8 mouse cellular contexts compared by ENCODE assay signal in the genomic region with DNA sequence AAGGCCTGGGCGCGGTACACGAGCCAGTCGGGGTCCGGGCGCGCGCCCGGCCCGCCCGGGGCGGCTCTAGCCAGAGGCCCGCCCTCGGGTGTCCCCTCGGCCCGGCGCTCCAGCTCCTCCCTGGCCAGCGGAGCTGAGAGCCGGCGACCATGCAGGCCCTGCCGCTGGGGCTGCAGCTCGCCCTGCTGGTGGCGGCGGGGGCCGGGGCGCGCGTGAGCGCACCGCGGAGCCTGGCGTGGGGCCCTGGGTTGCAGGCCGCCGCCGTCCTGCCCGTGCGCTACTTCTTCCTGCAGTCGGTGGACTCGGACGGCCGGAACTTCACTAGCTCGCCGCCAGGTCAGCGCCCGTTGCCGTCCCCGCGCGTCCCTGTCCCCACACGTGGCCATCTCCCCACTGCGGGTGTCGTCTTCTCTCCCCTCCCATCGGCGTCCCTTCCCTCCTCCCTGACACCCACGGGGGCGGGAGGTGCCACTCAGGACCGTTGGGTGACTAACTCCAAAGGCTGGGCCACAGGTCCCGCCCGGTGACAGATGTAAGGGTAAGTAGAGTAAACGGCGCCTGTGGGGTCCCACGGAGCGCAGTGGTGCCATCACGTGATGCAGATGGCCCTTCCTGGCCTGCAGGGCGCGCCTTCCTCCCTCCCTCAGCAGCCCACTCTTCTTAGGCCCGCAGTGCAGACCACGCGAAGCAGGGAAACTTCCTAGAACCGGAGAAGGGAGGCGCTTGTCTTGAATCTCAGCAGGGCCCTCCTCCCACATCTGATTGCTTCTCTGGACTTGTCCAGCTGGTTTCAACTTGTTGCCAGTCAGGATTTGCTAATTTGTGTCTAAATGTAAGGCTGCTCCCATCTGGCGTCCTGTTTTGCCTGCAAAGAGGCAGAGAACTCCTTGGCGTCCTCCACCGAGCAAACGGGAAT. TPM values are rescaled to one million over a fixed set of nuclear protein-coding genes. Genes with fewer than 3 reads are reported as not detected.
DNase-seq lines count a peak whose midpoint lies in the region; ATAC-seq and TF ChIP-seq lines count a peak whose summit lies in the region.

A gene (plus strand): TSS at position 75 of the 916 bp plus-strand sequence.

- ATAC-seq in forebrain, embryonic 14.5 days, result peak; percentile 96
- peak; percentile 78 for ATAC-seq in liver, embryonic 16.5 days (ENCODE audit: low read depth)
- peak; percentile 97 for ATAC-seq in neural tube, embryonic 12.5 days (ENCODE audit: low FRiP score, low read depth)

- H3K4me2 ChIP-seq in forebrain, embryonic 14.5 days (ENCODE audit: low read length), result peak within 1 kb of the TSS; percentile 97
- H3K4me2 ChIP-seq in liver, embryonic 16.5 days (ENCODE audit: low read depth, low read length), result peak within 1 kb of the TSS; percentile 63
- H3K4me2 ChIP-seq in neural tube, embryonic 12.5 days (replicated peaks), result peak within 1 kb of the TSS; percentile 95

- H3K27ac ChIP-seq in forebrain, embryonic 14.5 days (ENCODE audit: low read depth, low read length), result peak within 1 kb of the TSS; percentile 75
- peak within 1 kb of the TSS; percentile 83 for H3K27ac ChIP-seq in liver, embryonic 16.5 days (ENCODE audit: low read length)
- peak within 1 kb of the TSS; percentile 54 for H3K27ac ChIP-seq in neural tube, embryonic 12.5 days

- DNase-seq in c-Kit-positive CD71-negative TER-119-negative erythroid progenitor cells, embryonic 14.5 days (ENCODE audit: low read depth), result peak; percentile 28
- peak; percentile 94 for DNase-seq in forebrain, embryonic 14.5 days (ENCODE audit: low spot score)
- peak; percentile 85 for DNase-seq in heart, postnatal 10 days
- DNase-seq in kidney, postnatal 4 days, result peak; percentile 82 to 91
- peak; percentile 82 for DNase-seq in testis, postnatal 10 days (ENCODE audit: low spot score)

- peaks cover 17% of the 10 kb centered on the region for H3K4me1 ChIP-seq in E14TG2a.4 (replicated peaks; ENCODE audit: low read depth, low read length)
- H3K4me1 ChIP-seq in forebrain, embryonic 14.5 days (ENCODE audit: control insufficient read depth, insufficient read depth, low read length), result peaks cover 2% of the 10 kb centered on the region; the same call in 1 of the 2 replicates
- no peaks in the 10 kb centered on the region for H3K4me1 ChIP-seq in liver, embryonic 16.5 days (ENCODE audit: control insufficient read depth, low read depth, low read length)
- peaks cover 4% of the 10 kb centered on the region for H3K4me1 ChIP-seq in neural tube, embryonic 12.5 days

- WGBS in forebrain, embryonic 14.5 days, result under 1% methylated on average over 67 of the region's 75 CpGs
- under 1% methylated on average over 74 of the region's 75 CpGs for WGBS in liver, embryonic 16.5 days (ENCODE audit: insufficient replicate concordance)
- WGBS in neural tube, embryonic 12.5 days, result under 1% methylated on average over 75 of the region's 75 CpGs

- H3K4me3 ChIP-seq in E14TG2a.4 (replicated peaks; ENCODE audit: low read length), result peak within 1 kb of the TSS; percentile 89
- H3K4me3 ChIP-seq in forebrain, embryonic 14.5 days (ENCODE audit: low read depth, low read length), result peak within 1 kb of the TSS; percentile 64
- peak within 1 kb of the TSS; percentile 61 for H3K4me3 ChIP-seq in liver, embryonic 16.5 days (ENCODE audit: low read depth, low read length)
- peak within 1 kb of the TSS; percentile 69 for H3K4me3 ChIP-seq in neural tube, embryonic 12.5 days

- H3K9ac ChIP-seq in forebrain, embryonic 14.5 days (ENCODE audit: low read length), result peak within 1 kb of the TSS; percentile 77
- H3K9ac ChIP-seq in liver, embryonic 16.5 days (ENCODE audit: low read depth, low read length), result peak within 1 kb of the TSS; percentile 62
- peak within 1 kb of the TSS; percentile 75 for H3K9ac ChIP-seq in neural tube, embryonic 12.5 days

- peaks cover 10% of the 10 kb centered on the region for H3K27me3 ChIP-seq in E14TG2a.4 (ENCODE audit: insufficient read depth, low read length)
- H3K27me3 ChIP-seq in forebrain, embryonic 14.5 days (replicated peaks; ENCODE audit: control insufficient read depth, insufficient read depth, low read length), result no peaks in the 10 kb centered on the region
- H3K27me3 ChIP-seq in liver, embryonic 16.5 days (ENCODE audit: control insufficient read depth, insufficient read depth, low read depth, low read length), result peaks cover 6% of the 10 kb centered on the region
- H3K27me3 ChIP-seq in neural tube, embryonic 12.5 days (replicated peaks), result no peaks in the 10 kb centered on the region

- no peaks in the 10 kb centered on the region for H3K9me3 ChIP-seq in E14TG2a.4 (ENCODE audit: low read length)
- no peaks in the 10 kb centered on the region for H3K9me3 ChIP-seq in forebrain, embryonic 14.5 days (replicated peaks; ENCODE audit: control insufficient read depth, low read length)
- no peaks in the 10 kb centered on the region for H3K9me3 ChIP-seq in liver, embryonic 16.5 days (replicated peaks; ENCODE audit: control insufficient read depth, low read length)
- no peaks in the 10 kb centered on the region for H3K9me3 ChIP-seq in neural tube, embryonic 12.5 days

- 0 out of 2 replicates have a peak, but pooled peaks cover 1% of the 10 kb centered on the region for H3K36me3 ChIP-seq in E14TG2a.4 (ENCODE audit: insufficient read depth, low read length)
- H3K36me3 ChIP-seq in forebrain, embryonic 14.5 days (ENCODE audit: control insufficient read depth, insufficient read depth, low read length), result no peaks in the 10 kb centered on the region
- no peaks in the 10 kb centered on the region for H3K36me3 ChIP-seq in liver, embryonic 16.5 days (ENCODE audit: control insufficient read depth, insufficient read depth)
- no peaks in the 10 kb centered on the region for H3K36me3 ChIP-seq in neural tube, embryonic 12.5 days

- intact Hi-C loops in heart, postnatal 10 days (cut with DNase I), result no loop called here

- TF ChIP-seq CTCF in E14TG2a.4 (conservative IDR thresholded peaks at IDR 0.05; ENCODE audit: low read length), result no peak

RNA-seq across cellular contexts. Expression of the gene that starts here (rescaled TPM):
- polyA plus RNA-seq in forebrain, embryonic 14.5 days (2014; fragmentation: Nextera tagmentation; extraction: Ambion mirVana), result 3.3 and 5.1 TPM in 2 replicates
- 10 to 100 TPM; 15.0 to 17.8 TPM for total RNA-seq in heart, postnatal 10 days (2021)
- polyA plus RNA-seq in liver, embryonic 16.5 days (2015; fragmentation: Nextera tagmentation; extraction: Ambion mirVana), result 4.1 and 4.2 TPM in 2 replicates
- polyA plus RNA-seq in neural tube, embryonic 12.5 days (2016; fragmentation: Nextera tagmentation; extraction: Ambion mirVana), result 8.2 and 8.7 TPM in 2 replicates

Comparison
In these comparisons a context has a peak if more than half of its experiments do, and no peak if none do; other contexts are left out.
1. Peak in every context shown above with its lines: DNase-seq, ATAC-seq, H3K4me3 ChIP-seq and H3K27ac ChIP-seq.
2. DNase-seq: peak in every context shown above with its lines; median percentile 94 in forebrain, embryonic 14.5 days; 86 in kidney, postnatal 4 days; 85 in heart, postnatal 10 days; 82 in testis, postnatal 10 days; 28 in c-Kit-positive CD71-negative TER-119-negative erythroid progenitor cells, embryonic 14.5 days.